Mouse (Mus musculus): ENCODE data around the gene Syngr4.

The Syngr4 gene

GRCm38 (mm10) chr7:45869107-45869670 lies 27.3 kb downstream of the Syngr4 start:
- DNase-seq (ENCODE audit: low read depth, low spot score): no peak

- no peak for DNase-seq (ENCODE audit: low read depth, low spot score)
Measured at GRCm38 (mm10) chr7:45867871-45868270, 28.6 kb downstream of the Syngr4 start.

GRCm38 (mm10) chr7:45865925-45866910 lies 30.3 kb downstream of the Syngr4 start:
- DNase-seq (ENCODE audit: low read depth, low spot score): peak; percentile 85

- DNase-seq (ENCODE audit: low read depth, low spot score): no peak
Measured at GRCm38 (mm10) chr7:45864435-45864834, 32.1 kb downstream of the Syngr4 start.

- no peak for DNase-seq (ENCODE audit: low read depth, low spot score)
Measured at GRCm38 (mm10) chr7:45862804-45863203, 33.7 kb downstream of the Syngr4 start.

- DNase-seq (ENCODE audit: low read depth, low spot score): no peak
Measured at GRCm38 (mm10) chr7:45859008-45859407, 37.5 kb downstream of the Syngr4 start.

GRCm38 (mm10) chr7:45856950-45857901 lies 39.3 kb downstream of the Syngr4 start:
- no peak for DNase-seq (ENCODE audit: low read depth, low spot score)

GRCm38 (mm10) chr7:45853089-45853488 lies 43.4 kb downstream of the Syngr4 start:
- no peak for DNase-seq (ENCODE audit: low read depth, low spot score)

- DNase-seq (ENCODE audit: low read depth, low spot score): no peak
Measured at GRCm38 (mm10) chr7:45850661-45851060, 45.9 kb downstream of the Syngr4 start.

- DNase-seq (ENCODE audit: low read depth, low spot score): no peak
Measured at GRCm38 (mm10) chr7:45848447-45849027, 48.0 kb downstream of the Syngr4 start.

- no peak for DNase-seq (ENCODE audit: low read depth, low spot score)
Measured at GRCm38 (mm10) chr7:45842950-45843744, 53.4 kb downstream of the Syngr4 start.

Measured in embryo, embryonic 11.5 days (tissue).